ENCODE assay signal across 8 mouse cellular contexts in genomic region chr6:136920320-136921257, GRCm38 (mm10). TPM values are rescaled to one million over a fixed set of nuclear protein-coding genes. Genes with fewer than 3 reads are reported as not detected.
DNase-seq lines count a peak whose midpoint lies in the region; ATAC-seq lines count a peak whose summit lies in the region.

No protein-coding gene starts in this region.

- H3K9me3 ChIP-seq in hindbrain, embryonic 14.5 days (ENCODE audit: control insufficient read depth, low read length): no peaks in the 10 kb centered on the region

- no peak for ATAC-seq in hindbrain, embryonic 14.5 days (ENCODE audit: low FRiP score)

- no peaks in the 10 kb centered on the region for H3K4me1 ChIP-seq in hindbrain, embryonic 14.5 days (replicated peaks; ENCODE audit: control insufficient read depth, insufficient read depth, low read length)

- no peaks in the 10 kb centered on the region for H3K27me3 ChIP-seq in hindbrain, embryonic 14.5 days (ENCODE audit: control insufficient read depth, insufficient read depth, low read length)

- H3K36me3 ChIP-seq in hindbrain, embryonic 14.5 days (replicated peaks; ENCODE audit: control insufficient read depth, insufficient read depth): no peaks in the 10 kb centered on the region

- H3K4me2 ChIP-seq in hindbrain, embryonic 14.5 days (replicated peaks): no peak overlapping the region

- H3K27ac ChIP-seq in hindbrain, embryonic 14.5 days: no peak overlapping the region

- H3K9ac ChIP-seq in hindbrain, embryonic 14.5 days: no peak overlapping the region

- 46% methylated on average over 16 of the region's 16 CpGs for WGBS in hindbrain, embryonic 14.5 days

- no peak overlapping the region for H3K4me3 ChIP-seq in hindbrain, embryonic 14.5 days (replicated peaks; ENCODE audit: low read length)

- peak; percentile 46 for DNase-seq in R1 (ENCODE audit: low read depth, low spot score)
- peak; percentile 30 for DNase-seq in cerebellum, adult 9-11 months
- DNase-seq in frontal cortex, postnatal 25 days (ENCODE audit: low spot score in 2 of 2): peak; percentile 42 to 75
- peak; percentile 85 for DNase-seq in hindbrain, embryonic 14.5 days (ENCODE audit: low spot score)
- peak; percentile 84 to 88 for DNase-seq in layer of hippocampus, postnatal 10 days (ENCODE audit: low spot score in 2 of 2)
- peak; percentile 90 for DNase-seq in lung, postnatal 10 days
- peak; percentile 82 to 86 for DNase-seq in right cerebral cortex, postnatal 10 days (ENCODE audit: low spot score in 2 of 2)
- DNase-seq in urinary bladder, postnatal 36 days (ENCODE audit: low spot score in 2 of 2): peak; percentile 67 to 69

RNA-seq across cellular contexts. Expression of gene Erp27, which starts 1.4 kb away (rescaled TPM):
- not detected in 2 replicates for polyA plus RNA-seq in hindbrain, embryonic 14.5 days (2014; fragmentation: Nextera tagmentation; extraction: Ambion mirVana)
- under 1 TPM; 0.57 to 0.76 TPM for total RNA-seq in layer of hippocampus, postnatal 10 days (2021)

RNA-seq across cellular contexts. Expression of gene Pde6h, which starts 3.0 kb away (rescaled TPM):
- 0.03 and 0.48 TPM in 2 replicates for polyA plus RNA-seq in hindbrain, embryonic 14.5 days (2014; fragmentation: Nextera tagmentation; extraction: Ambion mirVana)
- total RNA-seq in layer of hippocampus, postnatal 10 days (2021): 1 to 10 TPM in 1 of 2 experiments, under 1 TPM in 1; 0.71 to 1.3 TPM

RNA-seq across cellular contexts. Expression of gene Arhgdib, which starts 21.1 kb away (rescaled TPM):
- polyA plus RNA-seq in hindbrain, embryonic 14.5 days (2014; fragmentation: Nextera tagmentation; extraction: Ambion mirVana): 14.7 and 17.9 TPM in 2 replicates
- total RNA-seq in layer of hippocampus, postnatal 10 days (2021): 10 to 100 TPM; 17.4 to 18.4 TPM

RNA-seq across cellular contexts. Expression of gene Mgp, which starts 45.0 kb away (rescaled TPM):
- 9.2 and 11.7 TPM in 2 replicates for polyA plus RNA-seq in hindbrain, embryonic 14.5 days (2014; fragmentation: Nextera tagmentation; extraction: Ambion mirVana)
- 10 to 100 TPM; 15.1 to 26.3 TPM for total RNA-seq in layer of hippocampus, postnatal 10 days (2021)

Comparison
In these comparisons a context has a peak if more than half of its experiments do, and no peak if none do; other contexts are left out.
1. DNase-seq: peak in every context shown above with its lines; median percentile 90 in lung, postnatal 10 days; 86 in layer of hippocampus, postnatal 10 days; 85 in hindbrain, embryonic 14.5 days; 84 in right cerebral cortex, postnatal 10 days; 68 in urinary bladder, postnatal 36 days; 58 in frontal cortex, postnatal 25 days; 46 in R1; 30 in cerebellum, adult 9-11 months.